Mouse (Mus musculus): ENCODE data around the gene Socs3. TPM values are rescaled to one million over a fixed set of nuclear protein-coding genes. Genes with fewer than 3 reads are reported as not detected.

Gene Socs3
- polyA plus RNA-seq, 1 experiment from 2014 or later, result 2.2 TPM

GRCm38 (mm10) chr11:117998356-117998755 is 28.5 kb upstream of the Socs3 start:
- Histone ChIP-seq H3K9ac (replicated peaks; ENCODE audit: low read depth, low read length) (no peak overlapping the region), H3K4me3 (ENCODE audit: low read depth, low read length) (no peak overlapping the region), H3K9me3 (ENCODE audit: control insufficient read depth, low read length) (no peaks in the 10 kb centered on the region), H3K27me3 (ENCODE audit: control insufficient read depth, insufficient read depth, low read length) (no peaks in the 10 kb centered on the region), H3K4me1 (ENCODE audit: control insufficient read depth, insufficient read depth, low read length) (peaks cover 6% of the 10 kb centered on the region; the same call in 1 of the 2 replicates), H3K4me2 (ENCODE audit: low read depth, low read length) (no peak overlapping the region), H3K27ac (ENCODE audit: low read depth, low read length) (no peak overlapping the region), H3K36me3 (ENCODE audit: control insufficient read depth, insufficient read depth, low read length) (peaks cover 13% of the 10 kb centered on the region)
- WGBS, result 97% methylated on average over 4 of the region's 4 CpGs
- ATAC-seq (ENCODE audit: low read depth), result no peak

GRCm38 (mm10) chr11:117997085-117997484 is 27.2 kb upstream of the Socs3 start:
- Histone ChIP-seq H3K36me3 (ENCODE audit: control insufficient read depth, insufficient read depth, low read length) (peaks cover 8% of the 10 kb centered on the region; the same call in 1 of the 2 replicates), H3K9me3 (ENCODE audit: control insufficient read depth, low read length) (no peaks in the 10 kb centered on the region), H3K9ac (replicated peaks; ENCODE audit: low read depth, low read length) (no peak overlapping the region), H3K4me3 (ENCODE audit: low read depth, low read length) (no peak overlapping the region), H3K4me1 (ENCODE audit: control insufficient read depth, insufficient read depth, low read length) (peaks cover 6% of the 10 kb centered on the region; the same call in 1 of the 2 replicates), H3K27ac (ENCODE audit: low read depth, low read length) (no peak overlapping the region), H3K27me3 (ENCODE audit: control insufficient read depth, insufficient read depth, low read length) (no peaks in the 10 kb centered on the region), H3K4me2 (ENCODE audit: low read depth, low read length) (no peak overlapping the region)
- ATAC-seq (ENCODE audit: low read depth), result no peak
- 92% methylated on average over 2 of the region's 2 CpGs for WGBS

GRCm38 (mm10) chr11:117996066-117996465 is 26.2 kb upstream of the Socs3 start:
- Histone ChIP-seq H3K9me3 (ENCODE audit: control insufficient read depth, low read length) (no peaks in the 10 kb centered on the region), H3K4me2 (ENCODE audit: low read depth, low read length) (no peak overlapping the region), H3K27me3 (ENCODE audit: control insufficient read depth, insufficient read depth, low read length) (no peaks in the 10 kb centered on the region), H3K9ac (replicated peaks; ENCODE audit: low read depth, low read length) (no peak overlapping the region), H3K27ac (ENCODE audit: low read depth, low read length) (peak overlapping the region; percentile 29; the same call in 1 of the 2 replicates), H3K36me3 (ENCODE audit: control insufficient read depth, insufficient read depth, low read length) (peaks cover 4% of the 10 kb centered on the region; the same call in 1 of the 2 replicates), H3K4me1 (ENCODE audit: control insufficient read depth, insufficient read depth, low read length) (peaks cover 6% of the 10 kb centered on the region; the same call in 1 of the 2 replicates), H3K4me3 (ENCODE audit: low read depth, low read length) (no peak overlapping the region)
- ATAC-seq (ENCODE audit: low read depth), result no peak
- WGBS, result 7% methylated on average over 3 of the region's 3 CpGs

- Histone ChIP-seq H3K27me3 (ENCODE audit: control insufficient read depth, insufficient read depth, low read length) (no peaks in the 10 kb centered on the region), H3K36me3 (ENCODE audit: control insufficient read depth, insufficient read depth, low read length) (peaks cover 4% of the 10 kb centered on the region; the same call in 1 of the 2 replicates), H3K4me3 (ENCODE audit: low read depth, low read length) (no peak overlapping the region), H3K9me3 (ENCODE audit: control insufficient read depth, low read length) (no peaks in the 10 kb centered on the region), H3K27ac (ENCODE audit: low read depth, low read length) (peak overlapping the region; percentile 29; the same call in 1 of the 2 replicates), H3K4me2 (ENCODE audit: low read depth, low read length) (no peak overlapping the region), H3K9ac (replicated peaks; ENCODE audit: low read depth, low read length) (no peak overlapping the region), H3K4me1 (ENCODE audit: control insufficient read depth, insufficient read depth, low read length) (peaks cover 6% of the 10 kb centered on the region; the same call in 1 of the 2 replicates)
- whole genome bisulfite sequencing, result 49% methylated on average over 3 of the region's 3 CpGs
- no peak for ATAC-seq (ENCODE audit: low read depth)
Measured at GRCm38 (mm10) chr11:117995661-117996060, 25.8 kb upstream of the Socs3 start.

- 57% methylated on average over 2 of the region's 2 CpGs for WGBS
- Histone ChIP-seq H3K27ac (ENCODE audit: low read depth, low read length) (no peak overlapping the region), H3K4me1 (ENCODE audit: control insufficient read depth, insufficient read depth, low read length) (peaks cover 6% of the 10 kb centered on the region; the same call in 1 of the 2 replicates), H3K36me3 (ENCODE audit: control insufficient read depth, insufficient read depth, low read length) (peaks cover 4% of the 10 kb centered on the region; the same call in 1 of the 2 replicates), H3K27me3 (ENCODE audit: control insufficient read depth, insufficient read depth, low read length) (no peaks in the 10 kb centered on the region), H3K4me2 (ENCODE audit: low read depth, low read length) (no peak overlapping the region), H3K9ac (replicated peaks; ENCODE audit: low read depth, low read length) (no peak overlapping the region), H3K4me3 (ENCODE audit: low read depth, low read length) (no peak overlapping the region), H3K9me3 (ENCODE audit: control insufficient read depth, low read length) (no peaks in the 10 kb centered on the region)
- ATAC-seq (ENCODE audit: low read depth), result no peak
Measured at GRCm38 (mm10) chr11:117995255-117995654, 25.4 kb upstream of the Socs3 start.

GRCm38 (mm10) chr11:117994250-117995057 is 24.6 kb upstream of the Socs3 start:
- WGBS, result 64% methylated on average over 9 of the region's 9 CpGs
- peaks cover 8% of the 10 kb centered on the region for H3K4me1 ChIP-seq (ENCODE audit: control insufficient read depth, insufficient read depth, low read length)
- H3K9me3 ChIP-seq (ENCODE audit: control insufficient read depth, low read length), result no peaks in the 10 kb centered on the region
- peaks cover 4% of the 10 kb centered on the region; the same call in 1 of the 2 replicates for H3K36me3 ChIP-seq (ENCODE audit: control insufficient read depth, insufficient read depth, low read length)
- ATAC-seq (ENCODE audit: low read depth), result no peak; the same call in 1 of the 2 replicates
- H3K4me3 ChIP-seq (ENCODE audit: low read depth, low read length), result no peak overlapping the region
- no peaks in the 10 kb centered on the region for H3K27me3 ChIP-seq (ENCODE audit: control insufficient read depth, insufficient read depth, low read length)
- no peak overlapping the region for H3K4me2 ChIP-seq (ENCODE audit: low read depth, low read length)
- H3K27ac ChIP-seq (ENCODE audit: low read depth, low read length), result no peak overlapping the region
- H3K9ac ChIP-seq (replicated peaks; ENCODE audit: low read depth, low read length), result no peak overlapping the region

- Histone ChIP-seq H3K36me3 (ENCODE audit: control insufficient read depth, insufficient read depth, low read length) (no peaks in the 10 kb centered on the region), H3K27me3 (ENCODE audit: control insufficient read depth, insufficient read depth, low read length) (no peaks in the 10 kb centered on the region), H3K9me3 (ENCODE audit: control insufficient read depth, low read length) (no peaks in the 10 kb centered on the region), H3K9ac (replicated peaks; ENCODE audit: low read depth, low read length) (no peak overlapping the region), H3K4me2 (ENCODE audit: low read depth, low read length) (no peak overlapping the region), H3K27ac (ENCODE audit: low read depth, low read length) (peak overlapping the region; percentile 16; the same call in 1 of the 2 replicates), H3K4me3 (ENCODE audit: low read depth, low read length) (no peak overlapping the region), H3K4me1 (ENCODE audit: control insufficient read depth, insufficient read depth, low read length) (peaks cover 8% of the 10 kb centered on the region)
- WGBS, result 85% methylated on average over 14 of the region's 14 CpGs
- ATAC-seq (ENCODE audit: low read depth), result no peak
Measured at GRCm38 (mm10) chr11:117993190-117994175, 23.6 kb upstream of the Socs3 start.

- Histone ChIP-seq H3K4me2 (ENCODE audit: low read depth, low read length) (no peak overlapping the region), H3K9ac (replicated peaks; ENCODE audit: low read depth, low read length) (no peak overlapping the region), H3K27me3 (ENCODE audit: control insufficient read depth, insufficient read depth, low read length) (no peaks in the 10 kb centered on the region; the same call in 1 of the 2 replicates), H3K36me3 (ENCODE audit: control insufficient read depth, insufficient read depth, low read length) (no peaks in the 10 kb centered on the region), H3K27ac (ENCODE audit: low read depth, low read length) (no peak overlapping the region), H3K4me1 (ENCODE audit: control insufficient read depth, insufficient read depth, low read length) (peaks cover 20% of the 10 kb centered on the region), H3K9me3 (ENCODE audit: control insufficient read depth, low read length) (no peaks in the 10 kb centered on the region), H3K4me3 (ENCODE audit: low read depth, low read length) (no peak overlapping the region)
- WGBS, result 77% methylated on average over 9 of the region's 9 CpGs
- ATAC-seq (ENCODE audit: low read depth), result no peak
Measured at GRCm38 (mm10) chr11:117991502-117992470, 21.9 kb upstream of the Socs3 start.
